ENCODE assay signal across 17 mouse cellular contexts in genomic region chr5:36100488-36100887, GRCm38 (mm10).
"Had no signal": no experiment of that assay in that cellular context is flagged by ENCODE, and none has a peak within 500 bp of the region (broad histone marks: within the 10 kb centered on the region; RNA-seq: fewer than 3 reads in every experiment).

No protein-coding gene starts in this region.

- ATAC-seq: hindbrain, postnatal 0 days; liver, postnatal 0 days; midbrain, embryonic 15.5 days had no signal

- H3K9ac ChIP-seq: hindbrain, embryonic 14.5 days; limb, embryonic 12.5 days; limb, embryonic 15.5 days; liver, embryonic 14.5 days; liver, postnatal 0 days; midbrain, embryonic 15.5 days; neural tube, embryonic 15.5 days; stomach, embryonic 15.5 days had no signal

- H3K4me2 ChIP-seq: hindbrain, embryonic 14.5 days; limb, embryonic 12.5 days; limb, embryonic 15.5 days; liver, embryonic 11.5 days; midbrain, embryonic 15.5 days; neural tube, embryonic 12.5 days; neural tube, embryonic 15.5 days; stomach, embryonic 15.5 days had no signal

- H3K9me3 ChIP-seq: limb, embryonic 15.5 days; midbrain, embryonic 15.5 days; neural tube, embryonic 12.5 days; neural tube, embryonic 15.5 days; stomach, embryonic 15.5 days had no signal

- H3K4me1 ChIP-seq: stomach, embryonic 15.5 days had no signal

- H3K27ac ChIP-seq: hindbrain, embryonic 14.5 days; hindbrain, postnatal 0 days; limb, embryonic 12.5 days; limb, embryonic 15.5 days; liver, embryonic 14.5 days; midbrain, embryonic 15.5 days; neural tube, embryonic 12.5 days; neural tube, embryonic 15.5 days; stomach, embryonic 15.5 days had no signal

- H3K27me3 ChIP-seq: limb, embryonic 12.5 days; limb, embryonic 15.5 days; midbrain, embryonic 15.5 days; neural tube, embryonic 12.5 days; neural tube, embryonic 15.5 days; stomach, embryonic 15.5 days had no signal

- H3K36me3 ChIP-seq: limb, embryonic 12.5 days; limb, embryonic 15.5 days; midbrain, embryonic 15.5 days; neural tube, embryonic 12.5 days; neural tube, embryonic 15.5 days; stomach, embryonic 15.5 days had no signal

- DNase-seq: liver, postnatal 0 days; right cerebral cortex, adult 18-20 months; right cerebral cortex, postnatal 14 days; right cerebral cortex, postnatal 4 days; thymus, adult 18-20 months; thymus, postnatal 14 days; thymus, postnatal 4 days had no signal

- H3K4me3 ChIP-seq: limb, embryonic 12.5 days; limb, embryonic 15.5 days; midbrain, embryonic 15.5 days; neural tube, embryonic 12.5 days; neural tube, embryonic 15.5 days; stomach, embryonic 15.5 days had no signal
